Mouse (Mus musculus): ENCODE results near the gene Syne2.

Syne2 gene

GRCm38 (mm10) chr12:76046561-76046960 is 228.6 kb downstream of the Syne2 start:
- DNase-seq (ENCODE audit: extremely low spot score, low spot score): no peak

GRCm38 (mm10) chr12:76047921-76048320 is 230.0 kb downstream of the Syne2 start:
- DNase-seq (ENCODE audit: extremely low spot score, low spot score): no peak

- no peak for DNase-seq (ENCODE audit: extremely low spot score, low spot score)
Observed at GRCm38 (mm10) chr12:76048672-76049071, 230.7 kb downstream of the Syne2 start.

GRCm38 (mm10) chr12:76049343-76049742 is 231.4 kb downstream of the Syne2 start:
- DNase-seq (ENCODE audit: extremely low spot score, low spot score): no peak

- no peak for DNase-seq (ENCODE audit: extremely low spot score, low spot score)
Observed at GRCm38 (mm10) chr12:76051879-76052278, 233.9 kb downstream of the Syne2 start.

- DNase-seq (ENCODE audit: extremely low spot score, low spot score): no peak
Observed at GRCm38 (mm10) chr12:76054653-76055052, 236.7 kb downstream of the Syne2 start.

GRCm38 (mm10) chr12:76063001-76063400 is 245.1 kb downstream of the Syne2 start:
- no peak for DNase-seq (ENCODE audit: extremely low spot score, low spot score)

- DNase-seq (ENCODE audit: extremely low spot score, low spot score): no peak
Observed at GRCm38 (mm10) chr12:76070386-76070785, 252.5 kb downstream of the Syne2 start.

GRCm38 (mm10) chr12:76071935-76072849 is 254.3 kb downstream of the Syne2 start:
- peak; percentile 64 for DNase-seq (ENCODE audit: extremely low spot score, low spot score)

GRCm38 (mm10) chr12:76073066-76073826 is 255.3 kb downstream of the Syne2 start:
- peak; percentile 50 for DNase-seq (ENCODE audit: extremely low spot score, low spot score)

- DNase-seq (ENCODE audit: extremely low spot score, low spot score): peak; percentile 23
Observed at GRCm38 (mm10) chr12:76073981-76074380, 256.0 kb downstream of the Syne2 start.

GRCm38 (mm10) chr12:76080876-76081556 is 263.1 kb downstream of the Syne2 start:
- peak; percentile 17 for DNase-seq (ENCODE audit: extremely low spot score, low spot score)

GRCm38 (mm10) chr12:76081557-76082211 is 263.8 kb downstream of the Syne2 start:
- peak; percentile 59 for DNase-seq (ENCODE audit: extremely low spot score, low spot score)

GRCm38 (mm10) chr12:76085066-76085465 is 267.1 kb downstream of the Syne2 start:
- DNase-seq (ENCODE audit: extremely low spot score, low spot score): no peak

- DNase-seq (ENCODE audit: extremely low spot score, low spot score): no peak
Observed at GRCm38 (mm10) chr12:76085956-76086905, 268.3 kb downstream of the Syne2 start.

- DNase-seq (ENCODE audit: extremely low spot score, low spot score): no peak
Observed at GRCm38 (mm10) chr12:76087025-76087424, 269.1 kb downstream of the Syne2 start.

GRCm38 (mm10) chr12:76092789-76093466 is 275.0 kb downstream of the Syne2 start:
- no peak for DNase-seq (ENCODE audit: extremely low spot score, low spot score)

- DNase-seq (ENCODE audit: extremely low spot score, low spot score): no peak
Observed at GRCm38 (mm10) chr12:76093613-76094588, 276.0 kb downstream of the Syne2 start.

All from neural tube, embryonic 10.5 days (tissue).